Mouse (Mus musculus) megakaryocyte, embryonic 14.5 days (primary cell): ENCODE results near the gene Irs1.

Source experiments
- FLI1 ChIP-seq: IDR thresholded peaks from 2 replicates; pipeline ENCODE4 v1.6.1; 2012; ENCODE audit warnings: low read length, inconsistent platforms, mixed read lengths
- GATA1 ChIP-seq: IDR thresholded peaks from 3 replicates; pipeline ENCODE4 v1.6.1; 2012; ENCODE audit warnings: mixed read lengths, low read length, inconsistent platforms, borderline replicate concordance

DNA sequence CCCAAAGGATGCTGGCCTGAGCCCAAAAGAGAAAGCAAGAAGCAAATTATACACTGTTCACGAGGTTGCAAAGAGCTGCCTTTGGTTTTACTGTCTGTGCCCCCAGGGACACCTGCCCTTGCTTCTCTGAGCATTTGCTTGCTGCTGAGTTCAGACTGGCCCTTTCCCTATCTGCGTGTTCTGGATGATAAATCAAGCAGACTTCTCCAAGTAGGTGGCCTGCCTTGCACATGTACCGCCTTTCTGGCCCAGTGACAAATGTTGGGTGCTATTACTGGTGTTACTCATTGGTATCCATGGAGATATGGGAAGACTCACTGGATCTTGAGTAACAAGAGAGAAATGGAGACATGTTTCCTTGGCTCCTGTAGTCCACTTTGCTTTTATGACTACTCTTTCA lies 101.7 kb downstream of the Irs1 start:
- TF ChIP-seq FLI1 (no peak), GATA1 (no peak)
